Mouse (Mus musculus) v-Abl transformed pro-B cells (cell line): ENCODE results near the gene Msmo1.

Experiments used
- in situ Hi-C, 2 experiments: fragments of 400-800 bp; cut with MboI; formaldehyde crosslinking; loops; one replicate each; pipeline ENCODE4 v1.15.1; 2025; ENCODE audit not compliant: unreplicated experiment in 2 of 2

The Msmo1 gene

DNA sequence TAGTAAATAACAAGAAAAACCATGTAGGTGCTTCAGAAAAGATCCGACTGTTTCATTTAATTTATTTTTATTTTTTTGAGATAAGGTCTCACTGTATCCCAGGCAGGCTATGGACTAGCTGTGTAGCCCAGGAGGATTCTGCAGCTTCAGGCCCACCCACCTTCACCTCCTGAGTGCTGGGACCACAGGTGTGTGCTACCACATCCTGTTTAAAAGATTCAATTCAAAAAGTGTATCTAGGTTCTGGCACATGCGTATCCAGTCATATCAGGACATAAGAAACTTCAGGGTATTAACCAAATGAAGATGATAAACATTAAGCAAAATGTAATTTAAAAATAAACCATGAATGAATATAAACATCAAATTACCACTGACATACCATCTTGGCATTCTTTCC is 10.4 kb downstream of the Msmo1 start:
- in situ Hi-C loops, result no loop called here

DNA sequence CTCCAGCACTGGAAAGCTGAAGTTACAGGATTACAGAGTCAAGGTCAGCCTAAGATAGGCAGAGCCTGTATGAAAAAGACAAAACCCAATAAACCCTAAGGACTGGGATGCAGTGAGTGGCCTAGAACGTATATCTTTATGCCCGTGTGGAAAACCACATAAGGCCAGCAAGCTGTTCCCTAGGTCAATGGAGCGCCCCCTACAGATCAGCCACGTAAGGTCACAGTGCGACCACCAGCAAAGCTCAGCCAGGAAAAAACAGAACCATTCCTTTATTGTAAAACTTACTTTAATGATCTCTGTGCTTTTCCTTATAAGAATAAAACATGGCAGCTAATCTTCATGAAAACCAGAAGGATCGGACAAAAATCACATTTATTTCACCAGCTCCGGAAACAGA is 15.7 kb downstream of the Msmo1 start:
- in situ Hi-C loops, result no loop called here

GRCm38 (mm10) chr8:64712499-64712898 is 21.1 kb downstream of the Msmo1 start:
- in situ Hi-C loops, result no loop called here

DNA sequence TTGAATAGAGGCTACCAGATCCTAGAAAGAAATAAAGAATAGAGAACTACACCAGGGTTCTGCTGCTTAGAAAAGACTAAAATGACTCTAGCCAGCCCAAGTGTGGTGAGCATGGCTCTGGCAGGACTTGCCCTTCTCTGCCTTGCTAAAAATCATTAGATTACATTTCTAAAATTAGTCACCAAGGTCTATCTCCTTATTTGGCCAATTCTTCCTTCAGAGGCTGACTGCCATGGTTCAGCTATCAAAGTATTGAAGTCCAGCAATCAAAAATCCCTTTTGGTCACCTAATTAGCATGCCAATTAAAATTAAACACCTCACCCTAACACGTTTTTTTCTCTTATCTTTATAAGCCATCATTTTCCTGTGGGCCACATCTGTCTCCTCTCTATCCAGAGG is 22.0 kb downstream of the Msmo1 start:
- in situ Hi-C loops, result no loop called here

DNA sequence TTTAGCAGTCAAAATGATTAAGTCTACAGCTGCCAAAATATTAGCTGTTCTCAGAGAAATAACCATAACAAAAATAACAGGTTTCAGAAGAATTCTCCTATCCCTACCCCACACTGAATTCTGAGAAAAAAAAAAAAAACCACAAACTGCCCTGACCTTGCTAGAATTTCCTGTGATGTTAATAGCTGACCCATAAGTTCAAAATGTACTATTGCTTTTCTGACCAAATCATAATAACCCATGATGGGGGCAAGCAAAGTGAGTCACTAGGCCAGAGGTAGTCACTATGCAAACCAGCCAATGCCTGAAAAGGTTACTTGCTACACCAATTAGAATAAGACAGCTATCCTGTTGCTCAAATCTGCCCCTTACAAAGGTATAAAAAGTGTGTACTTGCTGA is 26.1 kb downstream of the Msmo1 start:
- in situ Hi-C loops, result no loop called here

GRCm38 (mm10) chr8:64703191-64703590 is 30.4 kb downstream of the Msmo1 start:
- in situ Hi-C loops, result no loop called here

- in situ Hi-C loops, result no loop called here
Observed at GRCm38 (mm10) chr8:64692651-64693201, 40.9 kb downstream of the Msmo1 start, which contains the start of gene Cpe. Cpe (minus strand) TSS chr8:64693054.

GRCm38 (mm10) chr8:64691591-64692401 is 41.8 kb downstream of the Msmo1 start:
- in situ Hi-C loops, result no loop called here

- in situ Hi-C loops, result no loop called here
Observed at GRCm38 (mm10) chr8:64690845-64691244, 42.7 kb downstream of the Msmo1 start.

DNA sequence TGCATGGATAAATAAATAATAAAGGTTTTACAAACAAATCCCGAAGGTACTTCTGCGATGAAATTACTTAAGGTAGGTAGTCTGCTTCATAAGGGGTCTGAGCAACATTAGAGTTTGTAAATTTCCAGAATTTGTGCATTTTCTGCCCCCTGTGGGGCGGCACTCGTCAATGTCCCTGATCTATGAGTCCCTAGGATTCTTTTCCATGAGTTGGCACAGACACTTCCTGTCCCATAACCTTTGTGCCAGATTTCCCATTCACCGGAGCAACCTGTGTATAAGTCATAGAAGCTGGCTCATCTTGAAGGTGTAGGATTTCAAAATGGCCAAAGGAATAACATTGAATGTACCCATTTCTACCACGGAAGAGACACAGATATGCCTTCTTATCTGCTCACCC is 43.3 kb downstream of the Msmo1 start:
- in situ Hi-C loops, result no loop called here

DNA sequence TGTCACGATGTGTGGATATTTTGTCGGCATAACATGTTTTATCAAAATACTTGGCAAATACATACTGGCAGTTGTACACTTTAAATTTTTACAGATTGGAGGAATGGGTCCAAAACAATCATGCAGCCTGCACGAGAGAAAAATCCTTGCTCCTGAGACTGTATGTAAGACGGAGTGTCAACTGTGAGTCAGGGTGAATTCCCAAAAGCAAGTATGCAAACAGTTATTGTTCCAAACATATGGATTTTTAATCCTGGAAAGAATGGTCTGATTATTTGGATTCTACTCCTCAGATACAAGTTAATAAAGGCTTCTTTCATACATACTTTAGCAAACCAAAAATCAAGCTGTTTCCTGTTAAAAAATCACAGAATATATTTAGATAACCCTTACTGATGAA is 44.9 kb downstream of the Msmo1 start:
- in situ Hi-C loops, result no loop called here

DNA sequence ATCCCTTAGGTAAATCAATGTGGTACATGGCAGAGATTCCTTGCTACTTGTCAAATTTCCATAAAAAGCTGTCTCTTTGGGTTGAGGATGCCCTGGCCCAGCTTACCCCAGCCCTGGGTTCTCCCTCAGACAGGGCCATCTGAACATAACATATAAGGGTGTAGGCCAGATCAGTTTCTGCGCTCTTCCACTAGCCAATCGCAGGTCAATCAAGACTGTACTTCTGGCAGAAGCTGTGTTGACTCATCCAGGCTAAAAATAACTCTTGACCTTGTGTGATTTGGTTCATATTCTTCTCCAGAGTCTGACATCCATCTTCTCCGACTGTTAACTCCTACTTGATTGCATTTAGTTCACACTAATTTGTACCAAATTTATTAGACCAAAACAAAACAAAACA is 45.4 kb downstream of the Msmo1 start:
- in situ Hi-C loops, result no loop called here

DNA sequence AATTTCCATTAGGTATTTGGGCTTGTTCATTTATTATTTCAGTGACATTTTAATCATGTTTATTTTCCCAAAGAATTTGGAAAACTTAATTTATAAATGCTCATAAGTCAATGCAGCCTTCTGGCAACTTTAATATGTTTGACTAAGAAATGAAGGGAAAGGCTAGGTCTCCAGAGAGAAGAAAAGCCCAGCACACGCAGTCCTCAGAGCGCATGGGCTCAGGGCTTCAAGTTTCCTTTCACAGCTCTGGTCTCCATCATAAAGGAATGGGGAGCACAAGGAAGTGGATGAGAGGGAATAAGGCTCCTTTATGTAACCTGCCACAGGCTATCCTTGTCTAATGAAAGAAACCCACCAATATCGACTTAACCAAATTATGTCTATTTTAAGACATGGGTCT is 51.1 kb downstream of the Msmo1 start:
- in situ Hi-C loops, result no loop called here

- in situ Hi-C loops, result no loop called here
Observed at GRCm38 (mm10) chr8:64676381-64676780, 57.2 kb downstream of the Msmo1 start.

DNA sequence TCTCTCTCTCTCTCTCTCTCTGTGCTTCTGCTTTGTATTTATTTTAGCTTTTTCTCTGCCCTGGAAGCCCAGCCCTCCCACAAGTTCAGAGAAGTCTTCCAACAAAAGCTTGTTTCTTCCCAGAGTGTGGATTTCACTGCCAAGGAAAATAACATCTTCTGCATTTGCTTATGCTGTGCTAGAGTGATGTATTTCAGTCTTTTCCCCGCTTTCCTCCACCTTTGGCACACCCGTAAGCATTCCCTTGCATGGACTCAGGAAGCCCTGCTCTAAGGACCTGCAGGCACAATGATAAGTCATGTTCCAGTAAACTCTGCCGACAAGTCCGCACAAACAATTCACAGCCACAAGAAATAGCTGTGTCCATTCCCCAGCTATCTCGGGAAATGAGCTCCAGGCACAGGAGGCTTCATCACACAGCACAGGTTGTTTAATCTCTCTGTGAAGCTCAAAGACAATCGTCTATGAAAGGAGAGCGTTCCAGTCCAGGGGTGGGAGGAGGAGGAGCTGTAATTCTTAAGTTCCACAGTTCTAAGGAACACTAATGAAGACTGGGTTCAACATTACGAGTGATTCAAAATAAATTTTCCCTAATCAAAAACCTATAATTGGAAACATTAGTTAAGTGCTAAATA is 58.5 kb downstream of the Msmo1 start:
- in situ Hi-C loops, result no loop called here

- in situ Hi-C loops, result no loop called here
Observed at GRCm38 (mm10) chr8:64672920-64673319, 60.7 kb downstream of the Msmo1 start.

DNA sequence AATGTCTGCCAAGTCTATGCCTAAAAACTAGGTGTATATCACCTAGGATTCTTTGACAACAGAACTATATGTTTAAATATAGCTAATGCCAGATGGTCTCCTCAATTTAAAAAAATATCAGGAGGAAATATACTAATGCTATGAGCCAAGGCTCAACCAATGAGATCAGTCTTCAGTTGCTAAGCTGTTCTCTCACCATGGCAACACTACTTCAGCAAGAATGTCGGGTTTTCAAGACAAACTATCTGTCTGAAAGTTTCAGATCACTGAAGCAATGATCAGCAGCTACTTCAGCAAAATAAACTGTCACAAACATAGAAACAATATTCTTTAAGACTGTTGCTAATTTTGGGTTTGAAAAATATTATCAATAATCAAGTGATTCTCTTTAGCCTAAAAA is 61.7 kb downstream of the Msmo1 start:
- in situ Hi-C loops, result no loop called here
